Mouse (Mus musculus) cortical plate, adult 2 months (tissue): Measurements from ENCODE around the gene Sec24b. TPM values are rescaled to one million over a fixed set of nuclear protein-coding genes. Genes with fewer than 3 reads are reported as not detected.

ENCODE experiments used
- H3K27ac ChIP-seq: fragments of 200-500 bp; 2 replicates; pipeline ENCODE4 v1.5.1; 2012; ENCODE audit warnings: low read length, control low read depth, inconsistent platforms; ENCODE audit not compliant: insufficient read depth
- H3K4me1 ChIP-seq: fragments of 200-500 bp; 2 replicates; pipeline ENCODE4 v1.6.1; 2011; ENCODE audit warnings: low read length; ENCODE audit not compliant: control insufficient read depth, insufficient read depth
- H3K4me3 ChIP-seq: fragments of 200-500 bp; 2 replicates; pipeline ENCODE4 v1.5.1; 2011; ENCODE audit warnings: mild to moderate bottlenecking, low read length, control low read depth; ENCODE audit not compliant: insufficient read depth
- CTCF ChIP-seq: fragments of 200-500 bp; IDR thresholded peaks from 2 replicates; pipeline ENCODE4 v1.5.1; 2011; ENCODE audit warnings: mild to moderate bottlenecking, control low read depth, low read length; ENCODE audit not compliant: insufficient read depth; ENCODE audit errors: extremely low read depth
- POLR2A ChIP-seq: fragments of 200-500 bp; IDR thresholded peaks from 2 replicates; pipeline ENCODE4 v1.6.1; 2011; ENCODE audit warnings: mild to moderate bottlenecking, low read length, control low read depth; ENCODE audit not compliant: insufficient read depth; ENCODE audit errors: extremely low read depth
- polyA plus RNA-seq: library from polyadenylated mRNA; depleted of rRNA; stranded (reverse); fragments of >200 nt; gene quantifications from 2 replicates; pipeline ENCODE4 v1.2.3, GENCODE M21; 2012

Gene Sec24b
- polyA plus RNA-seq, 1 experiment = 53.8 TPM

- Histone ChIP-seq H3K4me3 (no peak overlapping the region), H3K4me1 (peaks cover 2% of the 10 kb centered on the region), H3K27ac (no peak overlapping the region)
- TF ChIP-seq CTCF (no peak), POLR2A (no peak)
These were observed 35.2 kb downstream of the Sec24b start for GRCm38 (mm10) chr3:130026181-130026580.

GRCm38 (mm10) chr3:130025556-130025955 lies 35.8 kb downstream of the Sec24b start:
- no peak overlapping the region for H3K4me3 ChIP-seq
- no peak for TF ChIP-seq POLR2A
- TF ChIP-seq CTCF = no peak
- H3K27ac ChIP-seq = no peak overlapping the region
- peaks cover 2% of the 10 kb centered on the region for H3K4me1 ChIP-seq

GRCm38 (mm10) chr3:130012943-130013342 lies 48.4 kb downstream of the Sec24b start:
- Histone ChIP-seq H3K4me3 (no peak overlapping the region), H3K4me1 (no peaks in the 10 kb centered on the region; the same call in 1 of the 2 replicates), H3K27ac (no peak overlapping the region)
- TF ChIP-seq CTCF (no peak), POLR2A (no peak)

GRCm38 (mm10) chr3:130011236-130011635 lies 50.1 kb downstream of the Sec24b start:
- no peaks in the 10 kb centered on the region; the same call in 1 of the 2 replicates for H3K4me1 ChIP-seq
- TF ChIP-seq CTCF (no peak), POLR2A (no peak)

GRCm38 (mm10) chr3:130006141-130006540 lies 55.2 kb downstream of the Sec24b start:
- no peak overlapping the region for H3K4me3 ChIP-seq

More at GRCm38 (mm10) chr3:130011236-130011635, 50.1 kb downstream of the Sec24b start:
- Histone ChIP-seq H3K27ac (no peak overlapping the region), H3K4me3 (no peak overlapping the region)

GRCm38 (mm10) chr3:130000926-130001325 lies 60.4 kb downstream of the Sec24b start:
- TF ChIP-seq POLR2A = no peak
- TF ChIP-seq CTCF = no peak
- H3K27ac ChIP-seq = no peak overlapping the region
- no peak overlapping the region for H3K4me3 ChIP-seq
- H3K4me1 ChIP-seq = peaks cover 2% of the 10 kb centered on the region

More at GRCm38 (mm10) chr3:130006141-130006540, 55.2 kb downstream of the Sec24b start:
- H3K27ac ChIP-seq = no peak overlapping the region
- no peaks in the 10 kb centered on the region for H3K4me1 ChIP-seq
- TF ChIP-seq CTCF (no peak), POLR2A (no peak)

- no peak for TF ChIP-seq POLR2A
- TF ChIP-seq CTCF = no peak
- H3K4me1 ChIP-seq = peaks cover 2% of the 10 kb centered on the region
- H3K4me3 ChIP-seq = no peak overlapping the region
- H3K27ac ChIP-seq = no peak overlapping the region
These were observed 62.8 kb downstream of the Sec24b start for GRCm38 (mm10) chr3:129998526-129998925.

GRCm38 (mm10) chr3:129998001-129998400 lies 63.4 kb downstream of the Sec24b start:
- no peak overlapping the region for H3K27ac ChIP-seq
- peaks cover 2% of the 10 kb centered on the region for H3K4me1 ChIP-seq
- no peak overlapping the region for H3K4me3 ChIP-seq
- TF ChIP-seq POLR2A (no peak), CTCF (no peak)

GRCm38 (mm10) chr3:129997324-129997723 lies 64.0 kb downstream of the Sec24b start:
- peaks cover 2% of the 10 kb centered on the region for H3K4me1 ChIP-seq
- H3K4me3 ChIP-seq = no peak overlapping the region
- TF ChIP-seq POLR2A = no peak
- no peak for TF ChIP-seq CTCF
- H3K27ac ChIP-seq = no peak overlapping the region

- no peak overlapping the region for H3K4me3 ChIP-seq
- H3K27ac ChIP-seq = no peak overlapping the region
- 0 out of 2 replicates have a peak, but pooled peaks cover 2% of the 10 kb centered on the region for H3K4me1 ChIP-seq
- no peak for TF ChIP-seq CTCF
- TF ChIP-seq POLR2A = no peak
These were observed 74.1 kb downstream of the Sec24b start for GRCm38 (mm10) chr3:129987297-129987696.

- H3K4me1 ChIP-seq = 0 out of 2 replicates have a peak, but pooled peaks cover 2% of the 10 kb centered on the region
- H3K4me3 ChIP-seq = no peak overlapping the region
- TF ChIP-seq CTCF (no peak), POLR2A (no peak)
- H3K27ac ChIP-seq = no peak overlapping the region
These were observed 76.0 kb downstream of the Sec24b start for GRCm38 (mm10) chr3:129985335-129985734.
